Mouse (Mus musculus): ENCODE measurements around the gene Cdc42bpg. TPM values are rescaled to one million over a fixed set of nuclear protein-coding genes. Genes with fewer than 3 reads are reported as not detected.
A peak's percentile ranks its signal among the peaks of the same experiment; 100 is the strongest.

Gene Cdc42bpg
- total RNA-seq, 2 experiments from 2014 or later, result 3.7 to 4.4 TPM

GRCm38 (mm10) chr19:6373539-6374400, 67.5 kb downstream of the Cdc42bpg start:
- peak; percentile 38; the same call in 1 of the 2 replicates for ATAC-seq (replicated peaks; ENCODE audit: low FRiP score, low TSS enrichment, poor library complexity, severe bottlenecking)

- no peak for ATAC-seq (replicated peaks; ENCODE audit: low FRiP score, low TSS enrichment, poor library complexity, severe bottlenecking)
Observed at GRCm38 (mm10) chr19:6374571-6374970, 68.3 kb downstream of the Cdc42bpg start.

Other genes starting within 250 kb of the Cdc42bpg start
- gene Mrpl49, start 248.7 kb upstream of the Cdc42bpg start, total RNA-seq (2014; fragmentation: Nextera tagmentation), result 54.4 and 64.1 TPM in 2 replicates
- 33.6 and 41.0 TPM in 2 replicates for gene Mrpl49, start 248.7 kb upstream of the Cdc42bpg start, total RNA-seq (2017)
- gene Fau, start 248.6 kb upstream of the Cdc42bpg start, total RNA-seq (2014; fragmentation: Nextera tagmentation), result 2,866 and 2,996 TPM in 2 replicates
- 1,307 and 1,586 TPM in 2 replicates for gene Fau, start 248.6 kb upstream of the Cdc42bpg start, total RNA-seq (2017)
- 11.5 and 16.7 TPM in 2 replicates for gene Znhit2, start 245.3 kb upstream of the Cdc42bpg start, total RNA-seq (2014; fragmentation: Nextera tagmentation)
- 10.7 and 11.2 TPM in 2 replicates for gene Znhit2, start 245.3 kb upstream of the Cdc42bpg start, total RNA-seq (2017)
- gene Tm7sf2, start 238.1 kb upstream of the Cdc42bpg start, total RNA-seq (2014; fragmentation: Nextera tagmentation), result 13.7 and 14.7 TPM in 2 replicates
- gene Tm7sf2, start 238.1 kb upstream of the Cdc42bpg start, total RNA-seq (2017), result 3.6 and 4.8 TPM in 2 replicates
- gene Vps51, start 229.2 kb upstream of the Cdc42bpg start, total RNA-seq (2014; fragmentation: Nextera tagmentation), result 45.2 and 61.4 TPM in 2 replicates
- gene Vps51, start 229.2 kb upstream of the Cdc42bpg start, total RNA-seq (2017), result 33.9 and 40.6 TPM in 2 replicates
- gene Tmem262, start 226.4 kb upstream of the Cdc42bpg start, total RNA-seq (2014; fragmentation: Nextera tagmentation), result not detected in 2 replicates
- not detected in 2 replicates for gene Tmem262, start 226.4 kb upstream of the Cdc42bpg start, total RNA-seq (2017)
- not detected in 2 replicates for gene Gm28374, start 224.2 kb upstream of the Cdc42bpg start, total RNA-seq (2014; fragmentation: Nextera tagmentation)
- 0.99 TPM in 1 of 2 replicates, not detected in the other for gene Gm28374, start 224.2 kb upstream of the Cdc42bpg start, total RNA-seq (2017)
- 20.4 and 38.0 TPM in 2 replicates for gene Zfpl1, start 221.5 kb upstream of the Cdc42bpg start, total RNA-seq (2014; fragmentation: Nextera tagmentation)
- gene Zfpl1, start 221.5 kb upstream of the Cdc42bpg start, total RNA-seq (2017), result 34.2 and 34.8 TPM in 2 replicates
- 47.6 and 48.9 TPM in 2 replicates for gene Cdca5, start 221.5 kb upstream of the Cdc42bpg start, total RNA-seq (2014; fragmentation: Nextera tagmentation)
- 25.2 and 25.9 TPM in 2 replicates for gene Cdca5, start 221.5 kb upstream of the Cdc42bpg start, total RNA-seq (2017)
- 3.5 and 5.7 TPM in 2 replicates for gene AC131692.1, start 212.0 kb upstream of the Cdc42bpg start, total RNA-seq (2014; fragmentation: Nextera tagmentation)
- gene AC131692.1, start 212.0 kb upstream of the Cdc42bpg start, total RNA-seq (2017), result 0.95 and 1.6 TPM in 2 replicates
- gene Naaladl1, start 200.7 kb upstream of the Cdc42bpg start, total RNA-seq (2014; fragmentation: Nextera tagmentation), result 1.5 and 2.1 TPM in 2 replicates
- gene Naaladl1, start 200.7 kb upstream of the Cdc42bpg start, total RNA-seq (2017), result not detected in 2 replicates
- 18.8 and 20.9 TPM in 2 replicates for gene Sac3d1, start 187.8 kb upstream of the Cdc42bpg start, total RNA-seq (2014; fragmentation: Nextera tagmentation)
- 7.7 and 9.3 TPM in 2 replicates for gene Sac3d1, start 187.8 kb upstream of the Cdc42bpg start, total RNA-seq (2017)
- gene Snx15, start 178.2 kb upstream of the Cdc42bpg start, total RNA-seq (2014; fragmentation: Nextera tagmentation), result 15.2 and 24.6 TPM in 2 replicates
- 7.0 and 13.2 TPM in 2 replicates for gene Snx15, start 178.2 kb upstream of the Cdc42bpg start, total RNA-seq (2017)
- 2.0 TPM in 1 of 2 replicates, not detected in the other for gene Batf2, start 165.5 kb upstream of the Cdc42bpg start, total RNA-seq (2014; fragmentation: Nextera tagmentation)
- gene Batf2, start 165.5 kb upstream of the Cdc42bpg start, total RNA-seq (2017), result 0.42 TPM in 1 of 2 replicates, not detected in the other
- gene Arl2, start 164.9 kb upstream of the Cdc42bpg start, total RNA-seq (2014; fragmentation: Nextera tagmentation), result 43.2 and 45.4 TPM in 2 replicates
- 26.4 and 38.6 TPM in 2 replicates for gene Arl2, start 164.9 kb upstream of the Cdc42bpg start, total RNA-seq (2017)
- not detected in 2 replicates for gene Majin, start 122.1 kb upstream of the Cdc42bpg start, total RNA-seq (2014; fragmentation: Nextera tagmentation)
- gene Majin, start 122.1 kb upstream of the Cdc42bpg start, total RNA-seq (2017), result not detected in 2 replicates
- not detected in 2 replicates for gene Gpha2, start 80.1 kb upstream of the Cdc42bpg start, total RNA-seq (2014; fragmentation: Nextera tagmentation)
- not detected in 2 replicates for gene Gpha2, start 80.1 kb upstream of the Cdc42bpg start, total RNA-seq (2017)
- gene Ppp2r5b, start 70.6 kb upstream of the Cdc42bpg start, total RNA-seq (2014; fragmentation: Nextera tagmentation), result 10.9 and 24.0 TPM in 2 replicates
- gene Ppp2r5b, start 70.6 kb upstream of the Cdc42bpg start, total RNA-seq (2017), result 8.6 and 10.3 TPM in 2 replicates
- gene Atg2a, start 64.8 kb upstream of the Cdc42bpg start, total RNA-seq (2014; fragmentation: Nextera tagmentation), result 22.6 and 30.2 TPM in 2 replicates
- gene Atg2a, start 64.8 kb upstream of the Cdc42bpg start, total RNA-seq (2017), result 5.8 and 11.8 TPM in 2 replicates
- 50.0 and 60.7 TPM in 2 replicates for gene Ehd1, start 29.7 kb upstream of the Cdc42bpg start, total RNA-seq (2014; fragmentation: Nextera tagmentation)
- 26.7 and 62.5 TPM in 2 replicates for gene Ehd1, start 29.7 kb upstream of the Cdc42bpg start, total RNA-seq (2017)
- 39.8 and 56.2 TPM in 2 replicates for gene Men1, start 28.5 kb downstream of the Cdc42bpg start, total RNA-seq (2014; fragmentation: Nextera tagmentation)
- gene Men1, start 28.5 kb downstream of the Cdc42bpg start, total RNA-seq (2017), result 17.8 and 19.8 TPM in 2 replicates
- gene Map4k2, start 34.7 kb downstream of the Cdc42bpg start, total RNA-seq (2014; fragmentation: Nextera tagmentation), result 37.3 and 41.8 TPM in 2 replicates
- gene Map4k2, start 34.7 kb downstream of the Cdc42bpg start, total RNA-seq (2017), result 9.4 and 27.2 TPM in 2 replicates
- 286 and 398 TPM in 2 replicates for gene Sf1, start 57.2 kb downstream of the Cdc42bpg start, total RNA-seq (2014; fragmentation: Nextera tagmentation)
- 253 and 302 TPM in 2 replicates for gene Sf1, start 57.2 kb downstream of the Cdc42bpg start, total RNA-seq (2017)
- gene Pygm, start 77.9 kb downstream of the Cdc42bpg start, total RNA-seq (2014; fragmentation: Nextera tagmentation), result 4.9 TPM in 1 of 2 replicates, not detected in the other
- 0.04 and 4.9 TPM in 2 replicates for gene Pygm, start 77.9 kb downstream of the Cdc42bpg start, total RNA-seq (2017)
- 41.2 and 64.6 TPM in 2 replicates for gene Rasgrp2, start 92.9 kb downstream of the Cdc42bpg start, total RNA-seq (2014; fragmentation: Nextera tagmentation)
- gene Rasgrp2, start 92.9 kb downstream of the Cdc42bpg start, total RNA-seq (2017), result 21.6 and 32.0 TPM in 2 replicates
- gene Nrxn2, start 112.3 kb downstream of the Cdc42bpg start, total RNA-seq (2014; fragmentation: Nextera tagmentation), result not detected in 2 replicates
- gene Nrxn2, start 112.3 kb downstream of the Cdc42bpg start, total RNA-seq (2017), result not detected in 2 replicates
- not detected in 2 replicates for gene Slc22a12, start 236.6 kb downstream of the Cdc42bpg start, total RNA-seq (2014; fragmentation: Nextera tagmentation)
- not detected in 2 replicates for gene Slc22a12, start 236.6 kb downstream of the Cdc42bpg start, total RNA-seq (2017)